Mouse (Mus musculus): ENCODE data around the gene Gchfr. TPM values are rescaled to one million over a fixed set of nuclear protein-coding genes. Genes with fewer than 3 reads are reported as not detected.

Gene Gchfr
- total RNA-seq, 2 experiments from 2014 or later: 13.1 to 14.1 TPM

Other genes starting within 250 kb of the Gchfr start
- gene Chst14, start 241.3 kb upstream of the Gchfr start, total RNA-seq (2021): 1 to 10 TPM; 6.9 to 7.9 TPM
- 10 to 100 TPM; 10.3 to 12.1 TPM for gene Ccdc32, start 138.4 kb upstream of the Gchfr start, total RNA-seq (2021)
- gene Rpusd2, start 133.0 kb upstream of the Gchfr start, total RNA-seq (2021): 1 to 10 TPM; 4.5 to 4.8 TPM
- under 1 TPM; 0.30 to 0.80 TPM for gene Knl1, start 120.7 kb upstream of the Gchfr start, total RNA-seq (2021)
- under 1 TPM; 0.60 to 0.64 TPM for gene Rad51, start 55.0 kb upstream of the Gchfr start, total RNA-seq (2021)
- 10 to 100 TPM; 19.4 to 20.4 TPM for gene Rmdn3, start 10.7 kb upstream of the Gchfr start, total RNA-seq (2021)
- gene Gm14137, start 6.7 kb downstream of the Gchfr start, total RNA-seq (2021): not detected
- gene Zfyve19, start 40.8 kb downstream of the Gchfr start, total RNA-seq (2021): 10 to 100 TPM; 13.6 to 15.0 TPM
- gene Dnajc17, start 41.0 kb downstream of the Gchfr start, total RNA-seq (2021): 1 to 10 TPM; 7.3 to 7.6 TPM
- not detected for gene Ppp1r14d, start 62.1 kb downstream of the Gchfr start, total RNA-seq (2021)
- under 1 TPM in 1 of 2 experiments, not detected in 1; 0.41 TPM for gene Spint1, start 69.6 kb downstream of the Gchfr start, total RNA-seq (2021)
- gene Rhov, start 103.5 kb downstream of the Gchfr start, total RNA-seq (2021): not detected
- 10 to 100 TPM; 13.2 to 13.5 TPM for gene Vps18, start 121.0 kb downstream of the Gchfr start, total RNA-seq (2021)
- gene Dll4, start 158.0 kb downstream of the Gchfr start, total RNA-seq (2021): 10 to 100 TPM; 13.3 to 19.6 TPM
- gene Chac1, start 183.5 kb downstream of the Gchfr start, total RNA-seq (2021): 1 to 10 TPM; 4.0 to 7.0 TPM